Mouse (Mus musculus) limb, embryonic 12.5 days (tissue): ENCODE data around the gene Gxylt1. TPM values are rescaled to one million over a fixed set of nuclear protein-coding genes. Genes with fewer than 3 reads are reported as not detected.
"Not testable (repeated sequence)": the region's sequence is repeated elsewhere in the genome, so short reads cannot be mapped to it uniquely, and the experiment has no call there.

Experiments
- ATAC-seq: fragments of 200-750 bp; cut with Nextera tagmentation; 2 replicates; pipeline ENCODE4 v1.8.0; 2017; ENCODE audit warnings: low read depth, moderate TSS enrichment; ENCODE audit not compliant: insufficient number of reproducible peaks, insufficient read depth, low FRiP score, low TSS enrichment
- H3K27ac ChIP-seq: fragments of 300-500 bp; sonication (generic); 2 replicates; pipeline ENCODE4 v1.5.1; 2016; ENCODE audit warnings: mild to moderate bottlenecking, moderate library complexity
- H3K27me3 ChIP-seq: fragments of 300-500 bp; sonication (generic); 2 replicates; pipeline ENCODE4 v1.6.1; 2016; ENCODE audit warnings: mild to moderate bottlenecking, moderate library complexity
- H3K36me3 ChIP-seq: fragments of 300-500 bp; sonication (generic); 2 replicates; pipeline ENCODE4 v1.6.1; 2016; ENCODE audit warnings: mild to moderate bottlenecking, moderate library complexity
- H3K4me1 ChIP-seq: fragments of 300-500 bp; sonication (generic); replicated peaks from 2 replicates; pipeline ENCODE4 v1.6.1; 2016
- H3K4me2 ChIP-seq: fragments of 300-500 bp; sonication (generic); 2 replicates; pipeline ENCODE4 v1.6.1; 2016; ENCODE audit warnings: mild to moderate bottlenecking, moderate library complexity
- H3K4me3 ChIP-seq: fragments of 300-500 bp; sonication (generic); replicated peaks from 2 replicates; pipeline ENCODE4 v1.5.1; 2016; ENCODE audit warnings: mild to moderate bottlenecking
- H3K9ac ChIP-seq: fragments of 300-500 bp; sonication (generic); replicated peaks from 2 replicates; pipeline ENCODE4 v1.6.1; 2016; ENCODE audit warnings: mild to moderate bottlenecking, moderate library complexity
- H3K9me3 ChIP-seq: fragments of 300-500 bp; sonication (generic); 2 replicates; pipeline ENCODE4 v1.6.1; 2016; ENCODE audit warnings: mild to moderate bottlenecking, moderate library complexity
- WGBS: fragments of 180-500 bp; shearing (Covaris S2); methylation state at CpG from one replicate; pipeline ENCODE4 v1.1.7; 2016; 5-methylcytosine and 5-hydroxymethylcytosine counted together
- polyA plus RNA-seq: library from polyadenylated mRNA; unstranded; fragments of >200 nt; fragmentation: Nextera tagmentation; extraction: Ambion mirVana; gene quantifications from 2 replicates; pipeline ENCODE4 v1.2.1, GENCODE M21; 2016

The Gxylt1 gene
- polyA plus RNA-seq = 25.9 and 28.4 TPM in 2 replicates

DNA sequence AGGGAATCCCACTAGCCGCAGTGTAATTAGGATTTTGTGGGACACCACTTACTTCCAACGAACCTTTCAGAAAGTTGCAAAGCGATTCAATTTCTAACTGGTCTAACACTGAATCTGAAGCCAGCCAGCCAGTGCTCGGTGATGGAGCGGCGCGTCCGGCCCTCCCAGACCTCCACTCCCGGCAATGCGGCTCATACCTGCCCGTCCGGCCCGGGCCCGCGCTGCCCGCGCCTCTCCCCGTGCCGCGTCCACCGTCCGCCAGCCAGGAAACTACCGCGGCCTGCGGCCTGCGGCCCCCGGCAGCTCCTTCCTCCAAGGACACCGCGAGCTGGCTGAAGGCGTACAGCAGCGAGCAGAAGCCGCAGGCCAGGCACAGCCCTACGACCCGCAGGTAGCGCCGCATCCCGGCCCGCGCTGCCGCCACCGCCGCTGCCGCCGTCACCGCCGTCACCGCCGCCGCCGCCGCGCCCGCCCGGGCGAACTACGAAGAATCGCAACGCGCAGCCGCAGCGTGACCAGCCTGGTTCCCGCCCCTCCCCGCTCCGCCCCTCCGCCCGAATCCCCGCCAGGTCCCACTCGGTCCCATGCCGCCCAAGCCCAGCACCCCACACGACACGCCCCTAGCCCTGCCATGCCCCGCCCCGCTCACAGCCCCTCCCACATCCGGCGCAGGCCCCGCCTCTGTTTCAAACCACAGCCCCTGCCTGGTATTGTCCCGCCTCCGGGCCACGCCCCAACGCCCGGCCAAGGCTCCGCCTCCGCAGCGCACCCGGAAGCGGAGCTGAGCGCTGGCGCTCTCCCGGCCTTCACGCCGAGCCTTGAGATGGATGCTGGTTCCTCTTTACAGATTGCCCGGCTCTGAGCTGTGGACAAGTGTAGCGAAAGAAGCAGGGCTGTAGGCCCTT is at the start of gene Gxylt1:
TSS of gene Gxylt1 (minus strand) at position 501 of the 905 bp plus-strand sequence.
- Histone ChIP-seq H3K9me3 (no peaks in the 10 kb centered on the region), H3K27ac (peak within 1 kb of the TSS; percentile 93), H3K4me1 (peaks cover 28% of the 10 kb centered on the region), H3K9ac (peak within 1 kb of the TSS; percentile 91), H3K4me3 (peak within 1 kb of the TSS; percentile 86), H3K36me3 (peaks cover 13% of the 10 kb centered on the region; the same call in 1 of the 2 replicates), H3K4me2 (peak within 1 kb of the TSS; percentile 93), H3K27me3 (no peaks in the 10 kb centered on the region)
- WGBS = 0% methylated on average over 72 of the region's 93 CpGs
- ATAC-seq = peak; percentile 98

DNA sequence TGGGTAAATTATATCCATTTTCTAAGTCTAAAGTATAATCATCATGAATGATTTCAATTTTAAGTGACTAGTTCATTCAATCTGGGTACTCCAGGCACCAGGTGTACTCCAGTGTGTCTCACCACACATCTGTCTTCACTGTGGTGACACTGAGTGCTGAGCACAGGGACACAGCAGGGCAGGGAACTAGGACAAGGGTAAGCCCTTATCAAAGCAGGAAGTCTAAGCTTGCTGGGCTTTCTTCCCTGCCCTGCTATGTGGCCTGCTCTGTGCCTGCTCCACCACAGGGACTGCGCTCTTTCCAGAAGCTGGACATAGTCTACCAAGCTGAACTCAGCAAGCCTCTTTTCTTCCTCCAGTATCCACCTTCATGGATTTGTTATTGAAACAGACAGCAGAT is 43.8 kb upstream of the Gxylt1 start:
- Histone ChIP-seq H3K4me1 (no peaks in the 10 kb centered on the region), H3K27me3 (no peaks in the 10 kb centered on the region), H3K36me3 (0 out of 2 replicates have a peak, but pooled peaks cover 4% of the 10 kb centered on the region), H3K4me3 (no peak overlapping the region), H3K9me3 (no peaks in the 10 kb centered on the region), H3K27ac (no peak overlapping the region), H3K4me2 (no peak overlapping the region), H3K9ac (no peak overlapping the region)
- WGBS = 95% methylated on average over 1 of the region's 1 CpGs
- no peak for ATAC-seq

DNA sequence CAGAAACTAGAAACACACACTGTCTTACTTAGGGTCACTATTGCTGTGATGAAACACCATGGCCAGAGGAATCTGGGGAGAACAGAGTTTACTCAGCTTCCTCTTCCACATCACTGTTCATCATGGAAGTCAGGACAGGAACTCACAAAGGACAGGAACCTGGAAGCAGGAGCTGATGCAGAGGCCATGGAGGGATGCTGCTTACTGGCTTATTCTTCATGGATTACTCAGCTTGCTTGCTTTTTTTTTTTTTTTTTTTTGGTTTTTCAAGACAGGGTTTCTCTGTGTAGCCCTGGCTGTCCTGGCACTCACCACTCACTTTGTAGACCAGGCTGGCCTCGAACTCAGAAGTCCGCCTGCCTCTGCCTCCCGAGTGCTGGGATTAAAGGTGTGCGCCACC is 35.3 kb upstream of the Gxylt1 start:
- 93% methylated on average over 4 of the region's 4 CpGs for WGBS
- not testable (repeated sequence) for H3K9me3 ChIP-seq, H3K27ac ChIP-seq, H3K9ac ChIP-seq, H3K4me3 ChIP-seq, ATAC-seq, H3K27me3 ChIP-seq, H3K4me1 ChIP-seq, H3K4me2 ChIP-seq
- peaks cover 12% of the 10 kb centered on the region for H3K36me3 ChIP-seq

DNA sequence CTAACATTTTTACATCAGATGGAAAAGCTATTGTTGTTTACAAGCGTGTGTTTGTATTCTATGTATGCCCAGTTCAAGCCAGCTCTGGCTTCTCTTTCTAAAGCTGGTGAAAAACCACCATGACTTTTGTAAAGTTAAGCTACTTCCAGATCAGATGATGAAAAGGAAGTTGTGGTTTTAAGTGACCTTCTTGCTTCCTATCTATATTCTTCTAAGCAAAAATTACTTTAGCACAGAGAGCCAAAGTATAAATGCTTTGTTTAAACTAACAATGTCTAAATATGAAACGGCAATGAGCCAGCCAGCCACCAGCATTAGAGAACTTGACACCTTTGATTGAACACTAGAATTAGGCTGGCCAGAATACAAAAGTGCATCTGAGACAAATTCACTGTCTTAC is 23.2 kb upstream of the Gxylt1 start:
- Histone ChIP-seq H3K27me3 (no peaks in the 10 kb centered on the region), H3K27ac (no peak overlapping the region), H3K9me3 (no peaks in the 10 kb centered on the region), H3K4me1 (peaks cover 12% of the 10 kb centered on the region; the same call in 1 of the 2 replicates), H3K9ac (no peak overlapping the region), H3K36me3 (peaks cover under 1% of the 10 kb centered on the region; the same call in 1 of the 2 replicates), H3K4me3 (no peak overlapping the region), H3K4me2 (no peak overlapping the region)
- ATAC-seq = no peak
- WGBS = 95% methylated on average over 2 of the region's 2 CpGs

DNA sequence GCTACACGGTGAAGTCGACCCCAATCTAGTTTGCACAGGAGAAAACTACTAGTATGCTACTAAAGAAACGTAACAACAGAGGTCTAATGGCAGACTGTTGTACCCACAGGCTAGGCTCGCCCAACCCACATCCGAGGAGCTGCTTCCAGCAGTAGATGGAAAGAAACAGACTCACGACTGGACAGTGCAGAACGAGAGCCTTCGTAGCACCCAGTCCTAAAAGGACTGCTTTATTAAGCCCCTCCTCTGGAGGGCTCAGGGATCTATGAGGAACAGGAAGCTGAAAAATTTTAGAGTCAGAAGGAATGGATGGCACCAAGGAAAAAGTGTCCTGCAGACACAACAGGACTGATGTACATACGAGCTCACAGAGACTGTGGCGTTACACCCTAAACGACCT is 19.5 kb upstream of the Gxylt1 start:
- Histone ChIP-seq H3K4me3 (no peak overlapping the region), H3K9ac (no peak overlapping the region), H3K4me2 (no peak overlapping the region), H3K36me3 (peaks cover 8% of the 10 kb centered on the region), H3K27ac (no peak overlapping the region), H3K27me3 (no peaks in the 10 kb centered on the region), H3K4me1 (peaks cover 4% of the 10 kb centered on the region), H3K9me3 (no peaks in the 10 kb centered on the region)
- no peak for ATAC-seq
- 87% methylated on average over 11 of the region's 11 CpGs for WGBS

DNA sequence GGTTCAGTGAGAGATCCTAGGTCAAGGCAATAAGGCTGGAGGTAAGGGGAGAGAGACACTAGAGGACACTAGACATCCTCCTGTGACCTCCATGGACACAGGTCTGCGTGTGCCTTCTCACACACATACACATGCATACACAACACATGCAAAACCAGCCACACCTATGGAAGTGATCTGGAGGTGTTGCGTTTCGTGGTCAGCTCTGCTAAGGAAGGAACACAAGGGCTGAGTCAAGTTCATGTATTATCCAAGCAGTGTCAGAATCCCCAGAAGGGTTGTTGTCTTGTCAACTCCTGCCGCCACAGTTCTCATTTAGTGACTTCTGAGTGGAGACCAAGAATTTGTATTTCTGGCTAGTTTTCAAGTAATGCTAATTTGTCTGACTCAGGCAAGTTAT is 13.3 kb upstream of the Gxylt1 start:
- Histone ChIP-seq H3K4me1 (peaks cover 3% of the 10 kb centered on the region; the same call in 1 of the 2 replicates), H3K27me3 (no peaks in the 10 kb centered on the region), H3K36me3 (peaks cover 35% of the 10 kb centered on the region), H3K4me3 (no peak overlapping the region), H3K4me2 (no peak overlapping the region), H3K9ac (no peak overlapping the region), H3K9me3 (no peaks in the 10 kb centered on the region), H3K27ac (no peak overlapping the region)
- ATAC-seq = no peak
- 91% methylated on average over 4 of the region's 4 CpGs for WGBS

DNA sequence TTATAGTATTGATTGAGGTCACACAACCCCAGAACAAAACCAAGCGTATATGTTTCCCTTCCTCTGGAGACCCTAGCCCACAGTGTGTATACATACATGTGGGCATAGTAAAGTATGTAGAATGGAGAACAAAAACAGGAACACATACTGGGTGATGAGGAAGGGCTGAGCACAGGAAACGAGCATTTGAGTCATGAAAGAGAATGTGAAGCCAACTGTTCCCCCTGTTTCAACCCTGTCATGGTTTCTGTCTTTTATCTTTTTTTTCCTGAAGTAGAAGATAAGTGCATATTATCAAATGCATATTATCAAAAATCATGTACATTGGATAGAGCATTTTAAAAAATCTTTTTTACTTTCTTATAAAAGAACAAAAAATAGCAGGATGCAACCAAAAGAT is 12.6 kb upstream of the Gxylt1 start:
- Histone ChIP-seq H3K27me3 (no peaks in the 10 kb centered on the region), H3K27ac (no peak overlapping the region), H3K4me3 (no peak overlapping the region), H3K4me2 (no peak overlapping the region), H3K36me3 (peaks cover 38% of the 10 kb centered on the region), H3K4me1 (peaks cover 3% of the 10 kb centered on the region; the same call in 1 of the 2 replicates), H3K9me3 (no peaks in the 10 kb centered on the region), H3K9ac (no peak overlapping the region)
- 69% methylated on average over 2 of the region's 2 CpGs for WGBS
- ATAC-seq = no peak

DNA sequence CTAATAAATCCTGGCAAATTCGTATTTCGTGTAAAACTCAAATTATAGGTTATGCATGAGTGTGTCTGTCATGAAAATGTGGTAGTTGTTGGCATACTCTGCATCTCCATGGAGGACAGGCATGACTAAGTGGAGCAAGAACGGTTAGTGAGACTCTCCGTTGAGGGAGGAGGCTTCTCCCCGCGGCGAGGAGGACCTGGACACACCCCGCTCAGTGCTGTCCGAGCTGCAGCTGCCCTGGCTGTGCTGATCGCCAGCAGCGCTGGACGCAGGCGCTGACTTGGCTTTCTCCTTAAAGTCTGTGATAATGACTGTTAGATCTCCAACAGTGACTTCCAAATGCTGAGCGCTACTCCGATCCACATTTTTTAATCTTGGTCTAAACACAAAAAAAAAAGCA is 10.3 kb upstream of the Gxylt1 start:
- no peak overlapping the region for H3K4me3 ChIP-seq
- ATAC-seq = no peak
- no peaks in the 10 kb centered on the region for H3K9me3 ChIP-seq
- H3K36me3 ChIP-seq = peaks cover 51% of the 10 kb centered on the region
- H3K4me1 ChIP-seq = peaks cover 3% of the 10 kb centered on the region; the same call in 1 of the 2 replicates
- H3K9ac ChIP-seq = no peak overlapping the region
- no peak overlapping the region for H3K27ac ChIP-seq
- no peaks in the 10 kb centered on the region for H3K27me3 ChIP-seq
- H3K4me2 ChIP-seq = no peak overlapping the region
- WGBS = 86% methylated on average over 15 of the region's 15 CpGs

DNA sequence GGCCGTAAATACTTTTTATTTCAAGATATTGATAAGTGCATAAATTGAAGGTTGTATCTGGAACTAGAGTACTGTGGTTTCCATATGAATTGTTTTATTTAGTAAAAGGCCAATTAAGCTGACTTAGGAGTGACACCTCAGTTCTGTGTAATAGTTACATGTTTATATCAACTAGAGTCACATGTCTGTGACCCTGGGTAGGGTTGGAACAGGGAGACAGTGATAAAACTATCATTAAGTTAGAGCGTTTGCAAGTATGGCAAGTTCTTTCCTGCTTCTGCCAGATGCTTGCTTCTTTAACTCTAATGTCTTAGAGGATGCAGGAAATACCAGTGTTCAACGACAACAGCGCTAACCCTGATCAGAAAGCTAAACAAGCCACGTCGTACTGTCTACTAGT is 9.3 kb upstream of the Gxylt1 start:
- Histone ChIP-seq H3K36me3 (peaks cover 46% of the 10 kb centered on the region), H3K4me2 (no peak overlapping the region), H3K27ac (no peak overlapping the region), H3K4me1 (no peaks in the 10 kb centered on the region), H3K27me3 (no peaks in the 10 kb centered on the region), H3K4me3 (no peak overlapping the region), H3K9me3 (no peaks in the 10 kb centered on the region), H3K9ac (no peak overlapping the region)
- 88% methylated on average over 6 of the region's 6 CpGs for WGBS
- ATAC-seq = no peak

DNA sequence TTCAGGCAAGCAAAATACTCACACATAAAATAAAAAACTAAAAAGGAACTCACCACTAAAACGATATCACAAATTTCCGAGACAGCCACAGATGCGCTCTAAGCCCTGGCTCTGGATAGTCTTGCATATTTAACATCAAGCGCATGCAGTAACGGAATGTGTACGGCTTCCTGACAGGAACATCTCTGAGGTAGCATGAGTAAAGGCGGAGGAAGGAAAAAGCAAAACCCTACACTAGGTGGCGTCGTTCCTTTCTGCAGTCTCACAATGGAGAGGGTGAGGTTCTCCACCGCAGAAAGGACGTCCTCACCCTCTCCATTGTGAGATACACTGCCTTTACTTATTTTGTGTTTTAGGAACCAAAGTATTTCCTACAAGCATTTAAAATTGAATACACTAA is 8.4 kb upstream of the Gxylt1 start:
- Histone ChIP-seq H3K27ac (no peak overlapping the region), H3K27me3 (no peaks in the 10 kb centered on the region), H3K9me3 (no peaks in the 10 kb centered on the region), H3K36me3 (peaks cover 41% of the 10 kb centered on the region), H3K9ac (no peak overlapping the region), H3K4me1 (no peaks in the 10 kb centered on the region), H3K4me2 (no peak overlapping the region), H3K4me3 (no peak overlapping the region)
- WGBS = 75% methylated on average over 11 of the region's 11 CpGs
- ATAC-seq = no peak

DNA sequence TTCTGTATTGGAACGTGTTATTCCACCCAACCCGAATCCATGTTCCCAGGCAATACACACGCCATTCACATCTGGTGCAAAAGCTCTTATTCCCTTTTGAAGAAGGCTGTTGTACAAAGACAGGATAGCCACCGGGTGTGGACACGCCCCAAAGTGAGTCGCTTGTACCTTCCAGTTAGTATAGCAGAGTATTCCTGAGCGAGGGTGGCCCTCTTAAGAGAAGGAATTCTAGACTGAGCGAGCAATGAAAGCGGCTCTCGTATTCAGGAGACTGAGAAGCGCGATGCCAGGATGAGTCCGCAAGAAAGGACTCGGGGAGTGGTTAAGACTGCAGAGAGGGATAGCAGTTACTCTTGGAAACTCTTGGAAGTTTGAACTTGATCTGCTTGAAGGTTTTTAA is 1.3 kb upstream of the Gxylt1 start:
- ATAC-seq = no peak
- WGBS = 4% methylated on average over 14 of the region's 14 CpGs
- Histone ChIP-seq H3K9me3 (no peaks in the 10 kb centered on the region), H3K36me3 (peaks cover 18% of the 10 kb centered on the region; the same call in 1 of the 2 replicates), H3K27me3 (no peaks in the 10 kb centered on the region), H3K9ac (peak overlapping the region; percentile 31), H3K4me2 (peak overlapping the region; percentile 93), H3K4me1 (peaks cover 28% of the 10 kb centered on the region), H3K4me3 (peak overlapping the region; percentile 86), H3K27ac (no peak overlapping the region)
